Mouse (Mus musculus): ENCODE measurements around the gene Itpr1.

DNA sequence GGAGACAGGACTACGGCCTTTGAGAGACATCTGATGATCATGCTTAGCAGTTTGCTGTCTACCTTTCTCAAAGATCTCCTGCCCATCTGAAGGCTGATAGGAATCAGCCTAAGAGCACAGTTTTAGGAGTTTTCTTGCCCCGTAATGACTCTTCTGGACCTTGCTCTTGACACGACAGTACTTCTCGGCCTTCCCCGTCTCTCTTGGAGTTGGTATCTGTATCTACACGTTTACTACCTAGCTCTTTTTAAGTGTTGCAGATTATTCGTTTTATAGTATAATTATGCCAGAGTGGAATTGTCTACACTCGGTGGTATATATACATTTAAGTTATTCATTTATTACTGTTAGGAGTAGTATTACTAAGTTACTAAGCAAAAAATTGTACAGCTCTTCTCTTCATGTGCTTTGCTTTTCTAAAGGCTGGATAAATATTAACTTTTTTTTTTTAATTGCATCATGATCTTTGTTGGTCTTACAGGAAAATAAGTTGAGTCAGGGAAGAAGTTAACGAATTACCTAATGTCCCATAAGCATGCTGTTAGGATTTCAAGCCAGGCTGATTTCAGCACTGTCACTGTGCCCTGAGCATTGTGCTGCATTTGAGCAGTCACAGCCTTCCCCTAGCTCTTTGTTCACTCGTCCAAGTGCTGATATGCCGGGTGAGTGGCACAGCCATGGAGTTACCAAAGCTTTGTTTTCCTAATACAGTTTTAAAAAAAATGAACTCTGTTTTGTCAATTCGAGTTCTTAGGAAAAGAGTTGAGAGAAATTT, 64.9 kb downstream of the Itpr1 start:
- TF ChIP-seq CTCF (IDR thresholded peaks at IDR 0.05; ENCODE audit: low read depth) (no peak), EP300 (optimal IDR thresholded peaks at IDR 0.05) (no peak)
